Comparison of ENCODE assay signal across 23 mouse cellular contexts in genomic region chr2:33002144-33002543, GRCm38 (mm10).
"Had no signal": no experiment of that assay in that cellular context is flagged by ENCODE, and none has a peak within 500 bp of the region (broad histone marks: within the 10 kb centered on the region; RNA-seq: fewer than 3 reads in every experiment).

No protein-coding gene starts in this region.

- H3K4me1 ChIP-seq: hindbrain, embryonic 13.5 days; hindbrain, embryonic 15.5 days; kidney, embryonic 15.5 days; limb, embryonic 12.5 days; liver, embryonic 13.5 days had no signal

- H3K36me3 ChIP-seq: heart, embryonic 15.5 days; limb, embryonic 12.5 days; liver, embryonic 13.5 days had no signal

- H3K27me3 ChIP-seq: heart, embryonic 13.5 days; heart, embryonic 15.5 days; hindbrain, embryonic 13.5 days; hindbrain, embryonic 15.5 days; kidney, embryonic 15.5 days; limb, embryonic 12.5 days; liver, embryonic 13.5 days had no signal

- DNase-seq: gastrocnemius, postnatal 14 days; gastrocnemius, postnatal 36 days; heart, adult 11 months; heart, adult 2 months; heart, postnatal 14 days; heart, postnatal 36 days; kidney, adult 11 months; kidney, adult 2 months; kidney, adult 9 months; kidney, postnatal 14 days; kidney, postnatal 36 days; layer of hippocampus, adult 9-11 months; layer of hippocampus, postnatal 36 days; liver; liver, embryonic 13.5 days had no signal

- H3K4me3 ChIP-seq: heart, adult 2 months; heart, embryonic 13.5 days; heart, embryonic 15.5 days; hindbrain, embryonic 13.5 days; hindbrain, embryonic 15.5 days; kidney, embryonic 15.5 days; limb, embryonic 12.5 days; liver, embryonic 13.5 days had no signal

- H3K27ac ChIP-seq: heart, adult 2 months; heart, embryonic 13.5 days; heart, embryonic 15.5 days; hindbrain, embryonic 13.5 days; hindbrain, embryonic 15.5 days; hindbrain, postnatal 0 days; kidney, embryonic 15.5 days; kidney, postnatal 0 days; limb, embryonic 12.5 days; liver, embryonic 13.5 days had no signal

- H3K9me3 ChIP-seq: heart, embryonic 13.5 days; heart, embryonic 15.5 days; hindbrain, embryonic 13.5 days; hindbrain, embryonic 15.5 days; kidney, embryonic 15.5 days; limb, embryonic 12.5 days; liver, embryonic 13.5 days had no signal
